Mouse (Mus musculus) T-helper 1 cell (primary cell): Measurements from ENCODE around the gene Ush1g.

Experiments used
- in situ Hi-C: fragments of 300-600 bp; cut with MboI, MseI; formaldehyde crosslinking; loops from one replicate; pipeline ENCODE4 v1.15.1; 2025; ENCODE audit warnings: high pct_unique_total_duplicates

The Ush1g gene

GRCm38 (mm10) chr11:115271052-115271451, 50.8 kb downstream of the Ush1g start:
- in situ Hi-C loops = no loop called here

GRCm38 (mm10) chr11:115270148-115270861, 51.5 kb downstream of the Ush1g start:
- in situ Hi-C loops = no loop called here

GRCm38 (mm10) chr11:115269330-115270066, 52.3 kb downstream of the Ush1g start:
- in situ Hi-C loops = no loop called here

DNA sequence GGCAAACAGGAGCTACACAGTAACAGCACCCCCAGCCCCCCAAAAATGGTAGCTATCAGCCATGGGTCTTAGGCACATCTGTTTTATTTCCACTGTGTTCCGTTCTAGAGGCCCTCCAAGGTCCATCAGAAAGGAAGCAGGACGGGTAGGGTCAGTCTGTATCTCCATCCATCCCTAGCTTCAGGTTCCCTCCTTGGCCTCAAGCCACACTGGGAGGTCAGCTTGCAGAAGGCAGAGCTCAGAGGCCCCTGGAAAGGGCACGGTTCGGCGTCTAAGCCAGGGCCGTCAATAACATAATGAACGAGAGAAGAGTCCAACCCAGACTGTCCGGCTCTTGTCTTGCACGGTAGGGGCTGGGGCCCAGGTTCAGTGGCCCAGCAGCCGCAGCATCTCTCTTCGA, 53.9 kb downstream of the Ush1g start:
- in situ Hi-C loops = no loop called here

- in situ Hi-C loops = no loop called here
Measured at GRCm38 (mm10) chr11:115267061-115267883, 54.6 kb downstream of the Ush1g start, which contains the start of gene Grin2c. Gene Grin2c (minus strand): TSS chr11:115267243.

DNA sequence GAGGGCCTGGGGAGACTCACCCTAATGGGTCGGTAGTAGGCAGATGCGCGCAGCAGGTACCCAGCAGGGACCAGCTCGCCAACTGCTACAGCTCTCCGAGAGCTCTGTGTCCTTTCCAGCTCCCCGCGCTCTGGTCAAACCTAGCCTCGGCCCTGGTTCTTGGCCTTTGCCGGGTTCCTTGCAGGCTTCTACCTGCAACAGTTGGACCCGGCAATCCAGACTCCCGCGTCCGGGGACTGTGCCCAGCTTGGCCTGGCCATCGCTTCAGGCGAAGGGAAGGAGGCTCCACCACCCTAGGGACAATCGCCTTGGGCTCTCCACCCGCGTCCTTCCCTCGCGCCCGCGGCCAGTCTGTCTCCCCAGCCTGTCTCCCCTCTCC, 55.5 kb downstream of the Ush1g start:
- in situ Hi-C loops = no loop called here

DNA sequence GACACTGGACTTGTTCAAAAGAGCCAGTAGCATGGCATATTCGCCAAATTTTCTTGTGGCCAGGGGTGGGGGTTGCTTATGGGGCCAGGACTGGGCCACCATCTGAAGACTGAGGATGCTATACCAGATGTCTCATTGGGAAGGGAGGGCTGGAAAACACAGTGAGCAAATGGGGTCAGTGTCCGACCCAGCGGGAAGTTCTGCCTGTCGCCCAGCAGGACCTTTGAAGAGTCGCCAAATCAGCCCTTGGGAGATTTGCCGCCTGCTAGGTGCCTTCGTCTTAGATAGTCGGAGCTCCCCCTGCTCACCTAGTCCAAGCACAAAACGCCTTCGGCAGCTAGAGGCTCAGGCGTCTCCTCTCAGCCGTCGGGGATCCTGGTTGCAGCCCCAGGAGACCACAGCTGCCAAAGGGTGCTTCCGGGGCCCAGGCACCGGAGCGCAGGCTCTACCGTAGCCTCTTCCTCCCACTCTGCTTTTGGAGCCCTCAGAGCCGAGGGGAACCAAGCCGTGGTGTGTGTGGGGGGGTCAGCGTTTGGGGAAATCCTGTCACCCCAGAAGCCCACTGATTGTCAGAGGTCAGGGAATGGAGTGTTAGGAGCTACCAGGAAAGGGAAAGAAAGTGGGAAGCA, 56.0 kb downstream of the Ush1g start:
- in situ Hi-C loops = no loop called here
